Mouse (Mus musculus) intestine, embryonic 16.5 days (tissue): Measurements from ENCODE around the gene Filip1l. TPM values are rescaled to one million over a fixed set of nuclear protein-coding genes. Genes with fewer than 3 reads are reported as not detected.

ENCODE experiments used
- ATAC-seq: fragments of 200-750 bp; cut with Nextera tagmentation; 2 replicates; pipeline ENCODE4 v1.8.0; 2017; ENCODE audit warnings: moderate TSS enrichment, moderate library complexity
- H3K27ac ChIP-seq: fragments of 300-500 bp; sonication (generic); 2 replicates; pipeline ENCODE4 v1.5.1; 2014; ENCODE audit warnings: mild to moderate bottlenecking, low read length
- H3K27me3 ChIP-seq: fragments of 300-500 bp; sonication (generic); replicated peaks from 2 replicates; pipeline ENCODE4 v1.6.1; 2014; ENCODE audit warnings: low read length, control low read depth, mixed read lengths; ENCODE audit not compliant: control insufficient read depth, insufficient read depth
- H3K36me3 ChIP-seq: fragments of 300-500 bp; sonication (generic); 2 replicates; pipeline ENCODE4 v1.6.1; 2014; ENCODE audit warnings: low read length, control low read depth; ENCODE audit not compliant: control insufficient read depth, insufficient read depth
- H3K4me1 ChIP-seq: fragments of 300-500 bp; sonication (generic); 2 replicates; pipeline ENCODE4 v1.6.1; 2014; ENCODE audit warnings: low read length, control low read depth, mixed read lengths; ENCODE audit not compliant: control insufficient read depth, insufficient read depth
- H3K4me2 ChIP-seq: fragments of 300-500 bp; sonication (generic); 2 replicates; pipeline ENCODE4 v1.6.1; 2014; ENCODE audit warnings: low read depth, low read length, control low read depth
- H3K4me3 ChIP-seq: fragments of 300-500 bp; sonication (generic); 2 replicates; pipeline ENCODE4 v1.5.1; 2014; ENCODE audit warnings: mild to moderate bottlenecking, low read length
- H3K9ac ChIP-seq: fragments of 300-500 bp; sonication (generic); 2 replicates; pipeline ENCODE4 v1.6.1; 2014; ENCODE audit warnings: low read depth, low read length
- H3K9me3 ChIP-seq: fragments of 300-500 bp; sonication (generic); 2 replicates; pipeline ENCODE4 v1.6.1; 2016; ENCODE audit warnings: low read length, control low read depth; ENCODE audit not compliant: control insufficient read depth
- WGBS: fragments of 180-500 bp; shearing (Covaris S2); extraction: QIAGEN DNeasy Blood & Tissue Kit; methylation state at CpG from one replicate; pipeline ENCODE4 v1.1.7; 2014; 5-methylcytosine and 5-hydroxymethylcytosine counted together
- polyA plus RNA-seq: library from polyadenylated mRNA; unstranded; fragments of >200 nt; fragmentation: Nextera tagmentation; extraction: Ambion mirVana; gene quantifications from 2 replicates; pipeline ENCODE4 v1.2.1, GENCODE M21; 2015

Filip1l gene
- polyA plus RNA-seq, 1 experiment from 2014 or later: 30.4 TPM

- WGBS: 76% methylated on average over 2 of the region's 2 CpGs
- Histone ChIP-seq H3K4me2 (no peak overlapping the region), H3K4me1 (peaks cover 3% of the 10 kb centered on the region; the same call in 1 of the 2 replicates), H3K9me3 (peaks cover 7% of the 10 kb centered on the region; the same call in 1 of the 2 replicates), H3K36me3 (no peaks in the 10 kb centered on the region), H3K27me3 (no peaks in the 10 kb centered on the region), H3K27ac (no peak overlapping the region), H3K9ac (no peak overlapping the region), H3K4me3 (no peak overlapping the region)
- no peak for ATAC-seq
Observed at GRCm38 (mm10) chr16:57478451-57478850, 125.6 kb downstream of the Filip1l start.

- peaks cover 7% of the 10 kb centered on the region; the same call in 1 of the 2 replicates for H3K9me3 ChIP-seq
- no peak overlapping the region for H3K4me3 ChIP-seq
- no peaks in the 10 kb centered on the region for H3K27me3 ChIP-seq
- no peak overlapping the region for H3K4me2 ChIP-seq
- H3K36me3 ChIP-seq: no peaks in the 10 kb centered on the region
- H3K27ac ChIP-seq: no peak overlapping the region
- peak; percentile 61 for ATAC-seq
- peaks cover 3% of the 10 kb centered on the region; the same call in 1 of the 2 replicates for H3K4me1 ChIP-seq
- no peak overlapping the region for H3K9ac ChIP-seq
- 35% methylated on average over 5 of the region's 5 CpGs for WGBS
Observed at GRCm38 (mm10) chr16:57479776-57480175, 126.9 kb downstream of the Filip1l start.

- no peak overlapping the region for H3K9ac ChIP-seq
- no peak overlapping the region for H3K4me2 ChIP-seq
- no peaks in the 10 kb centered on the region for H3K36me3 ChIP-seq
- H3K27me3 ChIP-seq: no peaks in the 10 kb centered on the region
- no peak overlapping the region for H3K27ac ChIP-seq
- peaks cover 6% of the 10 kb centered on the region; the same call in 1 of the 2 replicates for H3K4me1 ChIP-seq
- H3K4me3 ChIP-seq: no peak overlapping the region
- no peak for ATAC-seq
- no peaks in the 10 kb centered on the region for H3K9me3 ChIP-seq
- 77% methylated on average over 6 of the region's 6 CpGs for WGBS
Observed at GRCm38 (mm10) chr16:57482264-57482663, 129.4 kb downstream of the Filip1l start.

GRCm38 (mm10) chr16:57482911-57483310 is 130.0 kb downstream of the Filip1l start:
- no peaks in the 10 kb centered on the region for H3K9me3 ChIP-seq
- no peak overlapping the region for H3K4me3 ChIP-seq
- no peak overlapping the region for H3K9ac ChIP-seq
- no peak for ATAC-seq
- no peaks in the 10 kb centered on the region for H3K36me3 ChIP-seq
- WGBS: 60% methylated on average over 4 of the region's 4 CpGs
- H3K27ac ChIP-seq: no peak overlapping the region
- H3K4me1 ChIP-seq: peaks cover 8% of the 10 kb centered on the region; the same call in 1 of the 2 replicates
- no peaks in the 10 kb centered on the region for H3K27me3 ChIP-seq
- no peak overlapping the region for H3K4me2 ChIP-seq

- WGBS: 47% methylated on average over 2 of the region's 2 CpGs
- H3K36me3 ChIP-seq: no peaks in the 10 kb centered on the region
- no peak overlapping the region for H3K9ac ChIP-seq
- H3K9me3 ChIP-seq: no peaks in the 10 kb centered on the region
- no peak overlapping the region for H3K4me2 ChIP-seq
- no peak overlapping the region for H3K4me3 ChIP-seq
- no peaks in the 10 kb centered on the region for H3K27me3 ChIP-seq
- no peak overlapping the region for H3K27ac ChIP-seq
- ATAC-seq: no peak
- peaks cover 8% of the 10 kb centered on the region; the same call in 1 of the 2 replicates for H3K4me1 ChIP-seq
Observed at GRCm38 (mm10) chr16:57483503-57483902, 130.6 kb downstream of the Filip1l start.

- no peaks in the 10 kb centered on the region for H3K9me3 ChIP-seq
- peaks cover 8% of the 10 kb centered on the region; the same call in 1 of the 2 replicates for H3K4me1 ChIP-seq
- no peak overlapping the region for H3K4me3 ChIP-seq
- peak; percentile 71 for ATAC-seq
- no peak overlapping the region for H3K9ac ChIP-seq
- 41% methylated on average over 12 of the region's 12 CpGs for WGBS
- no peak overlapping the region for H3K4me2 ChIP-seq
- H3K27me3 ChIP-seq: no peaks in the 10 kb centered on the region
- peak overlapping the region; percentile 46; the same call in 1 of the 2 replicates for H3K27ac ChIP-seq
- no peaks in the 10 kb centered on the region for H3K36me3 ChIP-seq
Observed at GRCm38 (mm10) chr16:57484043-57484795, 131.3 kb downstream of the Filip1l start.

GRCm38 (mm10) chr16:57485265-57485664 is 132.4 kb downstream of the Filip1l start:
- Histone ChIP-seq H3K9ac (no peak overlapping the region), H3K27me3 (no peaks in the 10 kb centered on the region), H3K4me2 (no peak overlapping the region), H3K27ac (no peak overlapping the region), H3K9me3 (no peaks in the 10 kb centered on the region), H3K4me1 (peaks cover 8% of the 10 kb centered on the region; the same call in 1 of the 2 replicates), H3K4me3 (no peak overlapping the region), H3K36me3 (no peaks in the 10 kb centered on the region)
- ATAC-seq: no peak
- 74% methylated on average over 9 of the region's 9 CpGs for WGBS

GRCm38 (mm10) chr16:57486266-57486665 is 133.4 kb downstream of the Filip1l start:
- peaks cover 8% of the 10 kb centered on the region; the same call in 1 of the 2 replicates for H3K4me1 ChIP-seq
- no peaks in the 10 kb centered on the region for H3K9me3 ChIP-seq
- no peak overlapping the region for H3K9ac ChIP-seq
- H3K27me3 ChIP-seq: no peaks in the 10 kb centered on the region
- ATAC-seq: no peak
- H3K27ac ChIP-seq: no peak overlapping the region
- H3K36me3 ChIP-seq: no peaks in the 10 kb centered on the region
- H3K4me2 ChIP-seq: no peak overlapping the region
- WGBS: 89% methylated on average over 5 of the region's 5 CpGs
- no peak overlapping the region for H3K4me3 ChIP-seq

GRCm38 (mm10) chr16:57488661-57489060 is 135.8 kb downstream of the Filip1l start:
- no peaks in the 10 kb centered on the region for H3K36me3 ChIP-seq
- no peak overlapping the region for H3K9ac ChIP-seq
- H3K4me2 ChIP-seq: no peak overlapping the region
- H3K27me3 ChIP-seq: no peaks in the 10 kb centered on the region
- H3K27ac ChIP-seq: no peak overlapping the region
- no peak for ATAC-seq
- H3K4me3 ChIP-seq: no peak overlapping the region
- 0 out of 2 replicates have a peak, but pooled peaks cover 5% of the 10 kb centered on the region for H3K4me1 ChIP-seq
- H3K9me3 ChIP-seq: no peaks in the 10 kb centered on the region
